Mouse (Mus musculus) brain, embryonic 14.5 days (tissue): ENCODE data around the gene Dusp1. TPM values are rescaled to one million over a fixed set of nuclear protein-coding genes. Genes with fewer than 3 reads are reported as not detected.

ENCODE experiments used
- DNase-seq: peaks from one replicate; pipeline ENCODE4 v3.0.0-alpha.2; 2011; ENCODE audit warnings: low read depth
- CTCF ChIP-seq: fragments of 200-500 bp; IDR thresholded peaks from 2 replicates; pipeline ENCODE4 v1.5.1; 2012; ENCODE audit warnings: inconsistent platforms, mild to moderate bottlenecking, moderate library complexity, borderline replicate concordance; ENCODE audit not compliant: insufficient read depth, insufficient read length; ENCODE audit errors: extremely low read depth
- POLR2A ChIP-seq: fragments of 200-500 bp; IDR thresholded peaks from 2 replicates; pipeline ENCODE4 v1.6.1; 2012; ENCODE audit warnings: mild to moderate bottlenecking, inconsistent platforms, borderline replicate concordance; ENCODE audit not compliant: poor library complexity, insufficient read depth, insufficient read length, severe bottlenecking; ENCODE audit errors: extremely low read depth
- polyA plus RNA-seq: library from polyadenylated mRNA; depleted of rRNA; stranded (reverse); fragments of >200 nt; gene quantifications from 2 replicates; pipeline ENCODE4 v1.2.3, GENCODE M21; 2012

Dusp1 gene
- polyA plus RNA-seq, 1 experiment, result 56.2 TPM

- DNase-seq, result no peak
- no peak for TF ChIP-seq CTCF
- no peak for TF ChIP-seq POLR2A
These were observed 8.8 kb upstream of the Dusp1 start for GRCm38 (mm10) chr17:26570651-26571118.

- TF ChIP-seq CTCF (no peak), POLR2A (no peak)
- no peak for DNase-seq
These were observed 7.8 kb upstream of the Dusp1 start for GRCm38 (mm10) chr17:26569594-26570350.

GRCm38 (mm10) chr17:26567818-26568173 lies 5.9 kb upstream of the Dusp1 start:
- DNase-seq, result no peak
- TF ChIP-seq POLR2A (no peak), CTCF (no peak)

GRCm38 (mm10) chr17:26567142-26567817 lies 5.4 kb upstream of the Dusp1 start:
- TF ChIP-seq POLR2A (no peak), CTCF (no peak)
- no peak for DNase-seq

GRCm38 (mm10) chr17:26564439-26564838 lies 2.5 kb upstream of the Dusp1 start:
- TF ChIP-seq CTCF (no peak), POLR2A (no peak)
- no peak for DNase-seq

GRCm38 (mm10) chr17:26563476-26563875 lies 1.5 kb upstream of the Dusp1 start:
- peak; percentile 7 for DNase-seq
- TF ChIP-seq POLR2A, result no peak
- TF ChIP-seq CTCF, result no peak

- TF ChIP-seq CTCF (no peak), POLR2A (no peak)
- DNase-seq, result no peak
These were observed 364 bp upstream of the Dusp1 start for GRCm38 (mm10) chr17:26562292-26562691.

- peak; percentile 95 for DNase-seq
- TF ChIP-seq CTCF (no peak), POLR2A (peak; percentile 90)
These were observed 663 bp downstream of the Dusp1 start, which contains the start of gene Ergic1 for GRCm38 (mm10) chr17:26561290-26561640. Gene Ergic1, plus strand, starts transcription at chr17:26561489.

- DNase-seq, result peak; percentile 12
- TF ChIP-seq CTCF, result no peak
These were observed 1.2 kb downstream of the Dusp1 start for GRCm38 (mm10) chr17:26560526-26561289.

GRCm38 (mm10) chr17:26553033-26553432 lies 8.9 kb downstream of the Dusp1 start:
- no peak for DNase-seq
- no peak for TF ChIP-seq POLR2A
- TF ChIP-seq CTCF, result no peak

GRCm38 (mm10) chr17:26551104-26551503 lies 10.8 kb downstream of the Dusp1 start:
- no peak for DNase-seq
- TF ChIP-seq POLR2A (no peak), CTCF (no peak)

- DNase-seq, result no peak
- TF ChIP-seq CTCF (no peak), POLR2A (no peak)
These were observed 12.6 kb downstream of the Dusp1 start for GRCm38 (mm10) chr17:26549148-26549809.
